Mouse (Mus musculus): ENCODE measurements around the gene Gm28729.
A peak's percentile ranks its signal among the peaks of the same experiment; 100 is the strongest.
"Not testable (repeated sequence)": the region's sequence is repeated elsewhere in the genome, so short reads cannot be mapped to it uniquely, and the experiment has no call there.

The Gm28729 gene

DNA sequence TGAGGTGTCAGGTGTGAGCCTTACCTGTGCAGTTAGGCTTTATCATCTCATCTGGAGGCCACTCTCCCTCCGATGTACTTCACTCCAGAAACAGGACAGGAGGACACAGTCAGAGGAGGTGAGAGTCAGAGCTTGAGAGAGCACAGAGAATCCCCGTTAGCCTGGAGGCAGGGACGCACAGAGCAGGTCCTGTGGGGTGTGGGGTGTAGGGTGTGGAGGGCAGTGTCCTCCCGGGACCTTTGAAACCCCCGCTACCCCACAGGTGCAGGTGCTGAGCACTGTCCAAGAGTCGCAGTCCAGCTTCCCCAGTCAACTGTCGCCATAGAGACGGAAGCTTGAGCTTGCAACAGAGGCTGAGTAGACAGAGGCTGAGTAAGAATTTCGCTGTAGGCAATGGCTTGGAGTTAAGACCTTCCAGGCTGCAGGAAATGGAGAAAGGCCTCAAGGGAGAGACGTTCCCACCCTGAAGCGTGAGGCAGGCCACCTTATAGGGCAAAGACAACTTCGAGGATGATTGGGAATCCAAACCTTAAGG is at the start of gene Gm28729:
Gene Gm28729 (minus strand): TSS at position 293 of the 535 bp plus-strand sequence.
- no peak for DNase-seq (ENCODE audit: low spot score)

DNA sequence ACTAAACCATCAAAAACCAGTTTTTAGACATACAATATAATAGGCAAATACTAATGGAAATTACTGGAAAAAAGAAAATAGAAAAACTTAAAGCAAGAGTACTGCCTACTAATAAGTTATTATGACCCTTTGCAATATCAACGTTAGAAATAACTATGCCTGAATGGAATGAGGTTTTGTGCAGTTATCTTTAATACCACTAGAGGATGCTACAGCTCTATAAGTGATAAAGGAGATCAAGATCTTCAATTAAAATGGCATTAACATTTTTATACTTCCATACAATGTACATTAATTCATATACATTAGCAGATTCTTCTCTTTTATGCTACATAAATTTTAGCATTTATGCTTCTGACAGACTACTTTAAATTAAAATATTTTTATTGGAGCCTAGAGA is 48.2 kb upstream of the Gm28729 start:
- DNase-seq (ENCODE audit: low spot score) = peak; percentile 55

DNA sequence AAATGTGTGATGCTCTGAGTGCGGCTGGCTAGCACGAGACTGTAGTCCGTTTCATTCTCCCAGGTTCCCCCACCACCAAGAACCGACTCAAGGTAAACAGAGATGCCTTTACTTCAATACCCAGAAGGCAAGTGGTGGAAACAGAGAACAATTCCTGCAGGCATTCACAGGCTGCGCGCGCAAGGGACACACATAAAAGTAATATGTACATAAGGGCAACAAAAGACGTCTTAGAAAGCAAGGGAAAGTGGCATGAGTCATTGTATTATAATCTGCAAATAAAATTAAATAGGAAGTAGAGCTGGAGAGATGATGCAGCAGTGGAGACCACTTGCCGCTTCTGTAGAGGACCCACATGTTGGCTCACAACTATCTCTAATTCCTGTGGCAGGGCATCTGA is 47.7 kb upstream of the Gm28729 start:
- no peak for DNase-seq (ENCODE audit: low spot score)

DNA sequence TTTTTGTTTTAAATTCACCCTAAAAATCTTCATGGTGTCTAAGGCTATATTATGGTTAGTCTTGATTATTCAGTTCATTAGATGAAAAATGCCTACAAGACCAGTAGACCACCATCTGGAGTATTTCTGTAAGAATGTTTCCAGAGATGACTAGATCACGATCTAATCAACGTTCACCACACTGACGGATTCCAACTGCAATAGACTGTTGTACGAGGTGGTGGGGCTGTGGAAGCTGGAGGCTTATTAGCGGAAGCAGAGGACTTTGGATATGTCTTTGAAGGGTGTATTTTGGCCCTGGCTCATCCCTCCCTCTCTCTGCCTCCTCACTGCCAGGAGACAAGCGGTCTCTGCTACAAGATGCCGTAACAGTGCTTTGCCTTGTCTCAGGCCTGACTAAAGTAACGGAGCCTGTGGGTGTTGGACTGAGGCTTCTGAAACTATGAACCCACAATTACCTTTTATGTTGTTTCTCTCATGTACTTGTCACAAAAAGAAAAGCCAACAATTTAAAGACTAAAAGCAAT is 41.5 kb upstream of the Gm28729 start:
- no peak for DNase-seq (ENCODE audit: low spot score)

DNA sequence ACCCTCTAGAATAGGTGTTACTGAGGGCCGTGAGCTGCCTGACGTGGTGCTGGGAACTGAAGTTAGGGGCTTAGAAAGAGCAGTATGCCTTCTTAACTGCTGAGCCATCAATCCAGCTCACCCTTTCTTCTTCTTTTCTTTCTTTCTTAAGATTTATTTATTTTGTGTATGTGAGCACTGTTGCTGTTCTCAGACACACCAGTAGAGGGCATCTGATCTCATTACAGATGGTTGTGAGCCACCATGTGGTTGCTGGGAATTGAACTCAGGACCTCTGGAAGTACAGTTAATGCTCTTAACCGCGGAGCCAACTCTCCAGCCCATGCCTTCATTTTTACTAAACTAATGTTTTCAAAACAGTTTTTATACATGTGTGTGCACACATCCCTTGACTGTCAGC is 38.4 kb upstream of the Gm28729 start:
- DNase-seq (ENCODE audit: low spot score) = no peak

DNA sequence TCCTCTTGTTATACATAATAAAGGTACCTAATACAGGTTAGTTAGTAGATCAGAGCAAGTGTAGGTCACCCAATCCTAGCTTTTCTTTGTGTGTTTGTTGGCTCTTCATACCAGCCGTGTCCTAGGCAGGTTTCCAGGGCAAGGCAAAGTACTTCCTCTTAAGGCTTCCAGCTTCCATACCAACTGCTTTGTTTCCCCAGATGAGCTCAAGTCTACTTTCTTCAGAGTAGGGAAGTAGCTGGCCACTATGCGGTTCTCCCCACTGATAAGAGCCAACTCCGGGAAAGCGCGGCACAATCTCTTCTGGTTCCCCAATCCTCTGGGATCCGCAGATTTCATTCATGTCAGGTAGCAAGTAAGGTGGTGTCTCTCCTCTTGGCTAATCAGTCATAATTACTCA is 34.1 kb upstream of the Gm28729 start:
- DNase-seq (ENCODE audit: low spot score) = no peak

DNA sequence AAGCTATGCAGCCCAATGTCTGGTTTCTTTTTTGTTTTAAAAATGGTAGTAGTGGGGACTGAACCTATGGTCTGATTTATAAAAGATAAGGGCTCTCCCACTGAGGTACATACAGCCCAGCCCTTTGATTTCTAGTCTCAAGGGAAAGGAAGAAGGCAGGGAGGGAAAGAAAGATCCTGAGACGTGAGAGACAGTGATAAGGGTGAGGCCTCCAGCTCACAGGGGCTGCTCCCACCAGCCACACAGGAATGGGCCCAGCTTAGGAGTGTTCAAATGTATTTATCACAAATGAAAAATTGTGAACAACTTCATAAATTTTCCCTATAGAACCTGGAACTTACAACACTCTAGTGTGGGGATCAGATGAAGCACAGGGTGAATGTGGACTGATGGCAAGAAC is 33.5 kb upstream of the Gm28729 start:
- no peak for DNase-seq (ENCODE audit: low spot score)

DNA sequence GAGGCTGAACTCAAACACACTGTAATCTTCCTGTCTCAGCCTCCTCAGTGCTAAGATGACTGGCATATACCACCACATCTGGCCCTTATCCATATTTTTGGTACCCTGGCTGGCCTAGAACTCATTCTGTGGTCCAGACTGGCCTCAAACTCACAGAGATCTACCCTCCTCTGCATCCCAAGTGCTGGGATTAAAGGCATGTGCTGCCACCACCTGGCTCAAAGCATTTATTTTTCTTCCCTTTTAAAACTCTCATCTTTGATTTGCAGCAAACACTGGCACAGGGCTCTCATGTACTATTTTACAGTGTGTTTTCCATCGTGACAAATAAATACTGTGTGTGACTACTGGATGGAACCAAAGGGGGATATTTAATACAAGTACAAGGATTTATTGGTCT is 29.0 kb upstream of the Gm28729 start:
- DNase-seq (ENCODE audit: low spot score) = peak; percentile 40

DNA sequence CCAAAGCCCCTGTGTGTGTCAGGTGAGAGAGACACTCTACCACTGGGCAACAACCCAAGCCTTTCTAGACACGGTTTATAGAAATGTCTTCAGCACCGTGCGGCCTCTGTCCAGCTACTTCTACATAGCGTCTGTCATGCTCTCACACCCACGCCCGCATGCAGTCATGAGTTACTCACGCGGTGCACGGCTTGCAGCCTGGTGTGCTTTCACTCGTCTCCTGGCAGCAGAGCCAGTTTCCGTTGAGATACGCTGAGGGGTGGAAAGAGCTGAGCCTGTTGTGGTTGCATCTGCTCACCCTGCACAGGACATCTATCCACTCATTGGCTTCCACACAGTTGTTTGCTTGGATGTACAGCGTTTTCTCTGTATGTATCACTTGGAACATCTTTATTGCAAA is 20.3 kb upstream of the Gm28729 start:
- no peak for DNase-seq (ENCODE audit: low spot score)

DNA sequence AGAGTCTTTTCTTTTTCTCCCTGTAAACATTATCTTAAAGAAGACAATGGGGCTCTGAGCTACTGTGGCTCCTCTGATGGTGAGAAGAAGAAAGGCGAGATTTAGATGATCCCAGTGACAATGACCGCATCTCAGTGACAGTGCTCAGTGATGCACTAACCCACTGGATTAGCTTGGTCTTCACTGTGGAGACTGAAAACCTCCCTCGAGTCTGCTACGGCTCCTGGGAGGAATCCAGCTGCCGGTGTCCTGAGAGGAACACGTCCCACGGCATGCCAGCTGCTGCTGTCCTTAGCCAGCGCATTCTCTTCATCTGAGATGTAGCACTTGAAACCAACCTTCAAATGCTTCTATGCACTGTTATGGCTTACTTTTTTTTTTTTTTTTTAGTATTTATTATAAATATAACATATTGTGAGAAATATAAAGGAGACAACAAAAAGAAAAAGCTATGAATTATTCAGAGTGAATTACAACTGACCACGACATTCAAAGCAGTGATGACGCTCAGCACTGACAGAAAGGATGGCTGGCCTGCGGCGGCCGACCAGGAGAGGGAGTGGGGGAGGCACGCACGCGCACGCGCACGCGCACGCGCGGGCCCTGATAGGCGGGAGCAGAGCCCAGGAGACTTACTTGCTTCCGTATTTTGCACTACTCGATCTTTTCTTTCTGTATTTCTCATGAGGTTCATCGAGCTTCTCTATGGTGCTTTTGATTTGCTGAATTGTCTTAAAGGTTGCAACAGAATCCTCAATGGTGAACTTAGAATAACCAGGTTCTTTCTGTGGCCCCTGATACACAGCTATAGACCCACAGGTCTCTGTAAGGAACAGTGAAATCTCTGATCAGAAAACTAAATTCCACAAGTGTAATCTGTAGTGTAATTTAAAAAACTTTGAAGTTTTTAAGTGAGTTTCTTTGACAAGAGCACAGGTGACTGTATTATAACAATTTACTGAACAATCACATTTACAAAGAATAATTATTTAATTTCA is 18.9 kb upstream of the Gm28729 start:
- DNase-seq (ENCODE audit: low spot score) = no peak

DNA sequence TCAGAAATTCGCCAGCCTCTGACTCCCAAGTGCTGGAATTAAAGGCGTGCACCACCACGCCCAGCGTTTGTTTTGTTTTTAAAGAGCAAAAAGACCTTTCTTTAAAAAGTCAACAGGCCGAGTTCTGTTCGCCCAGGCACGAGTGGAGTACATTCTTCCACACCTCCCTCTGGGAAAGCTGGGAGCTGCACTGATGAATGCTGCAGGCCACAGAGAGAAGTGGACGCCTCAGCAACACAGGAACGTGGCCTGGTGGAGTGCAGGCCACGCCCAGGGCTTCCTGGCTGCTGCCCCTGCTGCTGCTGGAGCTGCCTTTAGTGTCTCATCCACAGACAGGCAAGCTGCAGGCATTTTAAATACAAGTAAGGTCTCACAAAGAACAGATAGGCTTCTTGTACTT is 13.9 kb upstream of the Gm28729 start:
- DNase-seq (ENCODE audit: low spot score) = no peak

DNA sequence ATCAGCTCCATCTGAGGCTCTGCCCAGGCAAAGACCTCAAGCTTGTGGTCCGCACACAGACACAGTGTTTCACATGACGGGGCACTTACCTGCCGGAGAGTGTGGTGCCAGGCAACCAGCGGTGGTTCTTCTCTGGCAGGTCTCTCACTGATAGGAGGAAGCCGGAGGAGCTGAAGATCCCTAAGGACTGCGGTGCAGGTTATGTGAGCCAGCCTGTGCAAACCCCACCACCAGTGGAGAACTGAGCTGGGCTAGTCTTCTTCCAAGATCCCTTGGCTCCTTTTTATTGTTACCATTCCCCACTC is 12.5 kb upstream of the Gm28729 start:
- DNase-seq (ENCODE audit: low spot score) = no peak

DNA sequence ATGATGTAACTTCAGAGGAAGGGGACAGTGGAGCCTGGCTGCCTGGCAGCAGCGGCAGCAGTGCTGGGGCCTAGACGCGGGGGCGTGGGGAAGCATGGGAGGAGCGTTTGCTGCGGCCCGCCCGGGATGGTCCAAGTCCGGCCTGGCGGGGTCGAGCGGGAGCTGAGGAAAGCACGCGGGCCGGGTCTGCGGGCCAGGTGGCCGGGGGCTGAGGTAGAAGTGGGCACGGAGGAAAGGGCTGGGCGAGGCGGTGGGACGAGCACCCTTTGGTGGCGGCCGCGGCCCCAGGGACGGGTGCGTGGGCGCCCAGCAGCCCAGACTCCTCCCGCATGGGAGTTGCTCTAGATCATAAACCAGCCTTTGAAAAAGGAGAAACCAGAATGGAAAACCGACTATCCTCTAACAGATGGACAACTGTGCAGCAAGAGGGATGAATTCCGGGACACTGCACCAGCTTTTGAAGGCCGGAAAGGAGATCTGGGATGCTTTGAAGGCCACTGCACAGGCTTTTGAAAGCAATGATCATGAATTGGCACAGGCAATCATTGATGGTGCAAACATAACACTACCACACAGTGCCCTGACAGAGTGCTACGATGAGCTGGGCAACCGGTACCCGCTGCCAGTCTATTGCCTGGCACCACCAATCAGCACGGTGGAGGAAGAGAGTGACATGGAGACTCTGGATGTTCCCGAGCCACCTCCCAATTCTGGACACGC is 12.0 kb upstream of the Gm28729 start:
- DNase-seq (ENCODE audit: low spot score) = no peak

DNA sequence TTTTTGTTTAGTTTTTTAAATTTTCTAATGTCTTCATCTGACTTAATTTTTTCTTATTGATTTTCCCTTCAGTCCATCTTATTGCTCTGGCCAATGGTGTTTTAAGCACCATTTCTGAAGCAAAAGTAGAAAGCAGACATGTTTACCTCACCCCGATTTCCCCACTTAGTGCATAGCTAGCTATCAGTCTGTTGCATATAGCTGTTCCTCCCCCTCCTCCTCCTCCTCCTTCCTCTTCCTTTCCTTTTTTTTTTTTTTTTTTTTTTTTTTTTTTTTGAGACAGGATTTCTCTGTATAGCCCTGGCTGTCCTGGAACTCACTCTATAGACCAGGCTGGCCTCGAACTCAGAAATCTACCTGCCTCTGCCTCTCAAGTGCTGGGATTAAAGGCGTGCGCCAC is 11.0 kb upstream of the Gm28729 start:
- DNase-seq (ENCODE audit: low spot score) = not testable (repeated sequence)

DNA sequence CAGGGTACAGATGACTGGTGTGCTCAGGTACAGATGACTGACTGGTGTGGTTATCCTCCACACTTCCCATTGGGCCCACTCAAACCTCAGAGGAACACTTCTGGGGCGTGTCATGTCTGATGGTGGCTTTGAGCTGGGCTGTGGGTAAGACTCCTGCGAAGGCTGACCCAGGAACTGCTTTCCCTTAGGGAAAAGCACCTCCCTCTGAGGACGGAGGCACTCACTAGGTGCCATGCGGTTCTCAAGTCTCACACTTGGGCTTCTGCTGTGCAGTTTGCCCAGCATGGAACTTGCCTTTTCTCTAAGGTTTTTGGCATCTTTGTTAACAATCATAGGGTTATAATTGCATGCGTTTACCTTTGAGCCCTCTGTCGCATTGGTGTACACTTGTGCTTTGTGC is 10.4 kb upstream of the Gm28729 start:
- no peak for DNase-seq (ENCODE audit: low spot score)

DNA sequence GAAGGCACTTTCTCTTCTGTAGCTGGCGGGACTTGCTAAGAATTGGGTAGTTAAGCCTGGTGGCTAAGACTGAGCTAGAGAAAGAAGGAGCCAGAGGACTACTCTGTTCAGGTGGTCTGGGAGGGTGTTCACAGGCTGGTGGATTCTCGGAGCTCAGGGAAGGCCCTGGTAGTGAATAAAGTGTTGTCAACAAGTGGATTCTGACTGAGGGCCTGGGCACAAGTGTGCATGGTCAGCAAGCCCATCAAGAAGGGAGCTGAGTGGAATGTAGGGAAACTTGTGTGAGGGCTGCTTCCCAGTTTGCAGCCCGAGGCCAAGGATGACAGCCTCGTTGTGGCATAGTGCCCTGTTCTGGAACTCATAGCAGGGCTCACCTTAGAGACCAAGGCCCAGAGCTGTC is 9.2 kb upstream of the Gm28729 start:
- DNase-seq (ENCODE audit: low spot score) = no peak

DNA sequence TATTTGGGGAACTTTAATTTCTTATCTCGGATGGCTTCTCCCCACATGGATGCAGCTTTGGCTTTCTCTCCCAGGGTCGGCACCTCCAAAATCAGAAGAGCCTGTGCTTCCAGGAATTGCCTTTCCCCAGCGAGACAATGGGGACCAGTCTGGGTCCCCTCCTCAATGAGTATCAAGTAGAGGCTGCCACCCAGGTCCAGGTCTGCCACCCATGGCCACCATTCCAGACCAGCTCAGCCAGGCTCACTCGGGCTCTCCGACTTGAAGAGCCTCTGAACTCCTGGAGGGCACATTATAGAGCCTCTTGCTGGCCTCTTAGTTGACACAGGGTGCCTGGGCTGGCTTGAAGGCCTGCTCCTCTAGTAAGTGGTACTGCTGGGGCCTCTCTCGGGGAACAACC is 8.4 kb upstream of the Gm28729 start:
- no peak for DNase-seq (ENCODE audit: low spot score)

DNA sequence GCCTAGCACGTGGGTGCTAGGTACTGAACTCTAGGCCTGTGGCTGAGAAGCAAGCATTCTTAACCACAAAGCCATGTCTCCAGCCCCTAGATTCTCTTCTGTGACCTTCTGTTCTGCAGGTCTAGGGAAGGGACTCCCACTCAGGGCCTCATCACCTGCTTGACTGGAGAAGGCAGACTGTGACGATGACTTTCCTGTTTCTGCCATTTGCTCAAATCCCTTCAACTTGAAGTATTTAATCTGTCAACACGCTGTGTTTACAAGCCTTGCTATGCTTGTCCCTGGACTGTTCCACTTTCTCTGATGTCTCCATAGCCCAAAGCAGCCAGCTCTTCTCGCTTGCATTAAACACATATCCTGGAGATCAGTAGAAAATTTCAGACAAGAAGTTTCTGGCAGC is 7.5 kb upstream of the Gm28729 start:
- no peak for DNase-seq (ENCODE audit: low spot score)

DNA sequence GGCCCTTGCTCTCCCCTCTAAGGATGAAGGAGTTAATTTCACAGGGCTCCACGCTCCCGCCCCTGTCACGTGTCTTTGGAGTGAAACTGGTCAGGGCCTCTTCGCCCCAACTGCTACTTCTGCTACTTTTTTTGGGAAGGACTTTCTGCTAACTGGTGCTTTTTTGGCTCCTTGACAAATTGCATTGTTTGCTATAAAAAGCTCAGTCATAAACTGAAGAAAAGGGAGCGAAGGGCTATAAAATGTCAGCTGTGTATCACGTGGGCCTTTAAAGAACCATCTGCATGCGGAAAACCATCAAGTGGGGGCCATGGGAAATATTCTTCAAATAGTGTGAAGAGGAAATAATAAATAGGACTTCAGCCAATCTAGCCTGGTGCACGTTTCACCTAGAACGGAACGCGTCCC is 5.6 kb upstream of the Gm28729 start:
- DNase-seq (ENCODE audit: low spot score) = peak; percentile 64

DNA sequence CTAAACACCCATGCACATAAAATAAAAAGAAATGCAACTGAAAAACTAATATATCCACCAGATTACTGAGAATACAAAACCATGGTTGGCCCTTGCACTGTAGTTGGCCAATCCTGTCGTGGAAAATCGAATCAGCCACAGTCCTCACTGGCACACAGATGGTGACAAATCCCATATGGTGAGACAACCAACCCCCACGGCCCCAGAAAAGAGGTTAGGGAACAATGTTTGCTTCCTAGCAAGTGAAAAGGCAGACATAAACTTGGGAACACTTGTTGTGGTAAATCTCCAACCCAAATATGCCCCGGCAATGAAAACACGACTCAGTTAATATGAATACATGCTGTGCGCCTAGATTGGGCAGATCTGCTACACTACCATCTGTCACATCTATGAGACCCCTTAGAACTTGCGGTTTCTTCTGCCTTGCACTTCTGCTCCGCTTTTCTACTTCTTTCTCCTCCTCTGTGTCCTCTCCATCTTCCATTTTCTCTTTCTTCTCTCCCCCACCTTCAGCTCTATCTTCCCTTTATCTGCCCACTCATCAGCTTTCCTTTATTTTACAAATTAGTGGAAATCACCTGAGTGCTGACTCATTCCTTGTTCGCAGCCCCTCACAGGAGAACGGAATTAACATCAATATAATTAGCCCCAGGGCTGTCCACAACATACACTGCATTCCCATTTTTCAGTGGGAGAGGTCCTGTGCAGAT is 5.1 kb upstream of the Gm28729 start:
- no peak for DNase-seq (ENCODE audit: low spot score)

DNA sequence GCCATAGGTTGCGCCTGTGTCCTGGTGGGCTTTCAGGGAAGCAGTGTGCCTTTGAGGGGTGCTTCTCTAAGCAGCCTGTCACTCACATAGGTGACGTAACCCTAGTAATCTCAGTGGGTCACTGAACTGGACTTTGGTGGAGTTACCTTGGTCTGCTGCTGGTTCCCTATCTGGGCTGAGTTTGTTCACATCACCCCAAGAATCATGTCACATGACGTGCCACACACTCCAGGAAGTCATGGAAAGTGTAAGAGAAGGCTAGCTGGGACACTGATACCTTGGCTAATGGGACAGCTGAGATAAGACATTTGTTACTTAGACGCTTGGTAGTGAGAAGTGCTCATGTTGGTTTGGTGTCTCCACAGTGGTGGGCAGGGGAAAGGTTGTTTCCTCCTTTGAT is 947 bp upstream of the Gm28729 start:
- DNase-seq (ENCODE audit: low spot score) = no peak

DNA sequence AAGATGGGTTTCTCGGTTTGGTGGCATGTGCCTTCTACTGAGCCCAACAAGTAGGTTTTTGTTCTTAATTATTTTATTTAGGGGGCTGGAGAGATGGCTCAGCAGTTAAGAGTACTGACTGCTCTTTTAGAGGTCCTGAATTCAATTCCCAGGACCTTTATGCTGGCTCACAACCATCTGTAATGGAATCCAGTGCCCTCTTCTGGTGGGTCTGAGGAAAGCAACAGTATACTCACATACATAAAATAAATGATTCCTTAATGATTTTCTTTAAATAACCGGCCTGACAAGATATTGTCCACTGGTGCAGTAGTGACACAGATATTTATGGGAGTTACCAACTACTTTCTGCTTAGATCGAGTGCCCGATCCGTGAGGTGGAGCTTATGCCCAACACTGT is 1.9 kb downstream of the Gm28729 start:
- DNase-seq (ENCODE audit: low spot score) = no peak
